Mouse (Mus musculus): ENCODE measurements around the gene Entr1.

- TF ChIP-seq GATA1 (IDR thresholded peaks at IDR 0.05; ENCODE audit: low read length): no peak
- TF ChIP-seq TAL1 (IDR thresholded peaks at IDR 0.05; ENCODE audit: low read length): no peak
Observed at GRCm38 (mm10) chr2:26357484-26357883, 31.6 kb downstream of the Entr1 start.

All from erythroblast, embryonic 14.5 days (primary cell).